Mouse (Mus musculus) monocyte, adult 2 months (primary cell): ENCODE measurements at regions not wholly inside any gene's neighbourhood (a gene's known extent, or its start where the extent isn't known, plus 50 kb on each side); places are given as distances from the start of the nearest gene placed in this dataset.

Experiments
- DNase-seq, 2 experiments: peaks; one replicate each; pipeline ENCODE4 v3.0.0; 2022; ENCODE audit warnings: low spot score in 2 of 2, low read depth in 1 of 2

GRCm38 (mm10) chr3:157842872-157843271 is 82.0 kb downstream of the Cth start:
- no peak for DNase-seq

GRCm38 (mm10) chr3:157841164-157841719 is 83.6 kb downstream of the Cth start:
- no peak for DNase-seq

GRCm38 (mm10) chr3:157804307-157804706 is 120.6 kb downstream of the Cth start:
- DNase-seq: no peak

- no peak for DNase-seq
These were observed 121.5 kb downstream of the Cth start for GRCm38 (mm10) chr3:157803356-157803755.

GRCm38 (mm10) chr3:157787559-157788256 is 137.2 kb downstream of the Cth start:
- no peak for DNase-seq

- no peak for DNase-seq
These were observed 143.8 kb downstream of the Cth start for GRCm38 (mm10) chr3:157781071-157781470.

- no peak for DNase-seq
These were observed 147.1 kb downstream of the Cth start for GRCm38 (mm10) chr3:157777779-157778178.

GRCm38 (mm10) chr3:157763487-157764199 is 161.2 kb downstream of the Cth start:
- no peak for DNase-seq

GRCm38 (mm10) chr3:157759856-157760255 is 165.0 kb downstream of the Cth start:
- no peak for DNase-seq

GRCm38 (mm10) chr3:157754826-157755225 is 170.1 kb downstream of the Cth start:
- no peak for DNase-seq

- no peak for DNase-seq
These were observed 174.6 kb downstream of the Cth start for GRCm38 (mm10) chr3:157750266-157750665.

GRCm38 (mm10) chr3:157748395-157749037 is 176.4 kb downstream of the Cth start:
- no peak for DNase-seq

GRCm38 (mm10) chr3:157743000-157743399 is 176.3 kb downstream of the Ptger3 start:
- no peak for DNase-seq

GRCm38 (mm10) chr3:157739628-157740294 is 173.1 kb downstream of the Ptger3 start:
- no peak for DNase-seq

GRCm38 (mm10) chr3:157732136-157732940 is 165.6 kb downstream of the Ptger3 start:
- no peak for DNase-seq

- no peak for DNase-seq
These were observed 163.1 kb downstream of the Ptger3 start for GRCm38 (mm10) chr3:157729711-157730367.

GRCm38 (mm10) chr3:157724542-157724941 is 157.8 kb downstream of the Ptger3 start:
- no peak for DNase-seq

- DNase-seq: no peak
These were observed 156.5 kb downstream of the Ptger3 start for GRCm38 (mm10) chr3:157723184-157723583.

- DNase-seq: peak in 1 of 2 experiments; percentile 7
These were observed 150.7 kb downstream of the Ptger3 start for GRCm38 (mm10) chr3:157717313-157717921.
